Mouse (Mus musculus): ENCODE data around the gene Colgalt2.
A peak's percentile ranks its signal among the peaks of the same experiment; 100 is the strongest.

GRCm38 (mm10) chr1:152531498-152531897 is 131.9 kb downstream of the Colgalt2 start:
- TF ChIP-seq CTCF (IDR thresholded peaks at IDR 0.05; ENCODE audit: borderline replicate concordance, extremely low read depth, insufficient read depth, insufficient read length) (0 out of 2 replicates have a peak, but pooled peaks have one; percentile 2), POLR2A (IDR thresholded peaks at IDR 0.05; ENCODE audit: borderline replicate concordance, extremely low read depth, insufficient read depth, insufficient read length, poor library complexity, severe bottlenecking) (no peak)
